Mouse (Mus musculus) CH12.LX (cell line): ENCODE results near the gene Tmem150c. TPM values are rescaled to one million over a fixed set of nuclear protein-coding genes. Genes with fewer than 3 reads are reported as not detected.

Experiments used
- DNase-seq: peaks from one replicate; pipeline ENCODE4 v3.0.0-alpha.2; 2013; ENCODE audit errors: extremely low read depth
- H3K27ac ChIP-seq: 2 replicates; pipeline ENCODE4 v1.5.1; 2012; ENCODE audit warnings: low read depth, mild to moderate bottlenecking, control low read depth, moderate library complexity; ENCODE audit not compliant: insufficient read depth
- H3K27me3 ChIP-seq: replicated peaks from 2 replicates; pipeline ENCODE3; 2012; ENCODE audit warnings: inconsistent platforms
- H3K36me3 ChIP-seq, 2 experiments: replicated peaks in 1 of 2; 2 replicates each; pipeline versions ENCODE3 to v1.6.1; 2012; ENCODE audit warnings: inconsistent platforms in 1 of 2, low read length in 1 of 2, mild to moderate bottlenecking in 1 of 2, mixed read lengths in 1 of 2, moderate library complexity in 1 of 2; ENCODE audit not compliant: control insufficient read depth in 1 of 2, insufficient read depth in 1 of 2
- H3K4me1 ChIP-seq, 2 experiments: 2 replicates each; pipeline ENCODE4 v1.6.1; 2012; ENCODE audit warnings: inconsistent platforms in 1 of 2, moderate library complexity in 1 of 2; ENCODE audit not compliant: insufficient read depth in 2 of 2, control insufficient read depth in 1 of 2
- H3K4me2 ChIP-seq: 2 replicates; pipeline ENCODE4 v1.6.1; 2012; ENCODE audit warnings: low read depth, mild to moderate bottlenecking, control low read depth; ENCODE audit not compliant: poor library complexity, insufficient read depth, severe bottlenecking
- H3K4me3 ChIP-seq, 3 experiments: fragments of 150-350 bp in 1 of 3; sonication (generic) in 1 of 3; replicated peaks in 1 of 3; 2 replicates each; pipeline versions ENCODE3 to v1.5.1; 2011 to 2012; ENCODE audit warnings: low read depth in 2 of 3, low read length in 2 of 3, mild to moderate bottlenecking in 2 of 3, moderate library complexity in 2 of 3, control low read depth in 1 of 3, improper control_type of control experiment in 1 of 3, inconsistent platforms in 1 of 3, mixed read lengths in 1 of 3; ENCODE audit not compliant: poor library complexity in 1 of 3
- H3K79me2 ChIP-seq: replicated peaks from 2 replicates; pipeline ENCODE4 v1.6.1; 2012; ENCODE audit warnings: mild to moderate bottlenecking, moderate library complexity; ENCODE audit not compliant: control insufficient read depth, poor library complexity, insufficient read depth, severe bottlenecking; ENCODE audit errors: extremely low read depth
- H3K9ac ChIP-seq: 2 replicates; pipeline ENCODE4 v1.6.1; 2012; ENCODE audit warnings: low read depth, mild to moderate bottlenecking, control low read depth, moderate library complexity; ENCODE audit not compliant: insufficient read depth
- H3K9me3 ChIP-seq: replicated peaks from 2 replicates; pipeline ENCODE3; 2012; ENCODE audit warnings: low read length, inconsistent platforms, mixed read lengths
- BHLHE40 ChIP-seq: IDR thresholded peaks from 2 replicates; pipeline ENCODE4 v1.6.1; 2011; ENCODE audit warnings: mild to moderate bottlenecking, low read depth, low read length, improper control_type of control experiment
- CHD1 ChIP-seq: IDR thresholded peaks from 2 replicates; pipeline ENCODE4 v1.6.1; 2012; ENCODE audit warnings: low read depth, low read length, improper control_type of control experiment, inconsistent platforms
- EP300 ChIP-seq: IDR thresholded peaks from 2 replicates; pipeline ENCODE4 v1.6.1; 2011; ENCODE audit warnings: low read length, improper control_type of control experiment
- GABPA ChIP-seq: IDR thresholded peaks from 2 replicates; pipeline ENCODE4 v1.6.1; 2012; ENCODE audit warnings: low read depth, low read length, improper control_type of control experiment, inconsistent platforms; ENCODE audit not compliant: insufficient replicate concordance
- HCFC1 ChIP-seq: IDR thresholded peaks from 2 replicates; pipeline ENCODE4 v1.6.1; 2012; ENCODE audit warnings: low read depth, mild to moderate bottlenecking, inconsistent platforms, low read length, improper control_type of control experiment
- IRF4 ChIP-seq: IDR thresholded peaks from 2 replicates; pipeline ENCODE4 v1.6.1; 2014; ENCODE audit warnings: low read depth, mild to moderate bottlenecking, inconsistent platforms, low read length, improper control_type of control experiment
- JUND ChIP-seq: conservative IDR thresholded peaks from 2 replicates; pipeline ENCODE4 v1.6.1; 2011; ENCODE audit warnings: low read depth, low read length, improper control_type of control experiment
- KAT2A ChIP-seq: IDR thresholded peaks from 2 replicates; pipeline ENCODE4 v1.6.1; 2012; ENCODE audit warnings: low read length, improper control_type of control experiment, inconsistent platforms; ENCODE audit not compliant: insufficient replicate concordance
- MAZ ChIP-seq: IDR thresholded peaks from 2 replicates; pipeline ENCODE4 v1.6.1; 2012; ENCODE audit warnings: low read depth, mild to moderate bottlenecking, inconsistent platforms, low read length, improper control_type of control experiment, moderate library complexity
- NELFE ChIP-seq: IDR thresholded peaks from 2 replicates; pipeline ENCODE4 v1.6.1; 2011; ENCODE audit warnings: low read depth, low read length, improper control_type of control experiment
- NRF1 ChIP-seq: IDR thresholded peaks from 2 replicates; pipeline ENCODE4 v1.6.1; 2014; ENCODE audit warnings: low read depth, mild to moderate bottlenecking, inconsistent platforms, low read length, improper control_type of control experiment, moderate library complexity
- POLR2A ChIP-seq: IDR thresholded peaks from 2 replicates; pipeline ENCODE4 v1.6.1; 2011; ENCODE audit warnings: low read depth, mild to moderate bottlenecking, improper control_type of control experiment, low read length
- POLR2AphosphoS2 ChIP-seq: IDR thresholded peaks from 2 replicates; pipeline ENCODE4 v1.6.1; 2011; ENCODE audit warnings: low read depth, low read length, improper control_type of control experiment
- RAD21 ChIP-seq: IDR thresholded peaks from 2 replicates; pipeline ENCODE4 v1.6.1; 2011; ENCODE audit warnings: low read depth, mild to moderate bottlenecking, low read length, improper control_type of control experiment, moderate library complexity
- RCOR1 ChIP-seq: conservative IDR thresholded peaks from 2 replicates; pipeline ENCODE4 v1.6.1; 2012; ENCODE audit warnings: low read depth, mild to moderate bottlenecking, inconsistent platforms, low read length, improper control_type of control experiment
- TBP ChIP-seq: conservative IDR thresholded peaks from 2 replicates; pipeline ENCODE4 v1.6.1; 2011; ENCODE audit warnings: low read depth, low read length, improper control_type of control experiment
- UBTF ChIP-seq: IDR thresholded peaks from 2 replicates; pipeline ENCODE4 v1.6.1; 2012; ENCODE audit warnings: low read depth, mild to moderate bottlenecking, inconsistent platforms, low read length, improper control_type of control experiment, moderate library complexity
- USF1 ChIP-seq: IDR thresholded peaks from 2 replicates; pipeline ENCODE4 v1.6.1; 2014; ENCODE audit warnings: low read depth, mild to moderate bottlenecking, inconsistent platforms, low read length, improper control_type of control experiment
- ZKSCAN1 ChIP-seq: IDR thresholded peaks from 2 replicates; pipeline ENCODE4 v1.6.1; 2012; ENCODE audit warnings: low read depth, inconsistent platforms, low read length, improper control_type of control experiment, borderline replicate concordance
- ZMIZ1 ChIP-seq: IDR thresholded peaks from 2 replicates; pipeline ENCODE4 v1.6.1; 2012; ENCODE audit warnings: low read depth, mild to moderate bottlenecking, inconsistent platforms, low read length, improper control_type of control experiment
- dilution Hi-C: fragments of 300-500 bp; cut with MboI; formaldehyde crosslinking; loops from 2 replicates; pipeline ENCODE4 v1.14.3; 2020; ENCODE audit warnings: low sequenced_read_pairs; ENCODE audit not compliant: extremely low pct_unique_long_range_greater_than_20kb, extremely low pct_ligation_motif_present
- in situ Hi-C: fragments of 300-500 bp; cut with MboI; formaldehyde crosslinking; loops from 3 replicates; pipeline ENCODE4 v1.14.3; 2019; ENCODE audit warnings: low sequenced_read_pairs, low pct_ligation_motif_present, low pct_unique_long_range_greater_than_20kb, mixed read lengths
- polyA plus RNA-seq: library from polyadenylated mRNA; unstranded; fragments of >175 nt; gene quantifications from 2 replicates; pipeline ENCODE4 v1.2.1, GENCODE M21; 2012; ENCODE audit warnings: low read depth; ENCODE audit not compliant: insufficient read length
- total RNA-seq, 2 experiments: library from RNA; depleted of rRNA; stranded (reverse); fragments of 300-350 nt in 1 of 2; fragments of >200 nt in 1 of 2; gene quantifications; 2 replicates each; pipeline ENCODE4 v1.2.3; 2012 to 2014

Gene Tmem150c
- total and polyA plus RNA-seq, 3 experiments = not detected

DNA sequence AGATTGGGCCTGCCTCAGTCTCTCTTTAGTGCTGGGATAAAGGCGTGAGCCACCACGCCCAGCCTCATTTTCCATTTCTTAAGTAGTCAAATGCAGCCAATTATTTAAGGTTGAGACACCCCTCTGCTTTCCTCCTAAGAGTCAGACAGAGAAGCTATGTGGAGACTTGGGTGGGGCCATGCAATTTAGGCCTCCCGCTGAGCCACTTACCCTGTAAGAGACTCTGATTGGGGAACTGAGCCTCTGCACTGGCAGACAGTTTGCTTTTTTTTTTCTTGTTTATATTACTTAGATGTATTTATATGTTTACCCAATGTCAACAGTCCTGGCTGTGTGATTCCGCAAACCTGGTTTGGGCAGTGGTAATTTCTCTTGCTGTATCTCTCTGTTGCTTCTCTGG, 115.6 kb downstream of the Tmem150c start:
- dilution Hi-C loops = no loop called here
- Histone ChIP-seq H3K27me3 (no peaks in the 10 kb centered on the region), H3K4me2 (0 out of 2 replicates have a peak overlapping the region, but pooled peaks have one; percentile 7), H3K79me2 (peaks cover 57% of the 10 kb centered on the region), H3K9me3 (no peaks in the 10 kb centered on the region), H3K36me3 (peaks cover 0 to 61% of the 10 kb centered on the region in 2 experiments), H3K27ac (no peak overlapping the region), H3K9ac (no peak overlapping the region), H3K4me1 (peaks cover 0 to 41% of the 10 kb centered on the region in 2 experiments; a peak in 2 of 4 replicates), H3K4me3 (no peak overlapping the region)
- in situ Hi-C loops = no loop called here
- no peak for DNase-seq
- TF ChIP-seq POLR2AphosphoS2 (no peak), GABPA (no peak), UBTF (no peak), RCOR1 (no peak), ZKSCAN1 (no peak), NELFE (no peak), IRF4 (no peak), RAD21 (no peak), NRF1 (no peak), MAZ (no peak), EP300 (no peak), POLR2A (no peak), ZMIZ1 (no peak), CHD1 (no peak), TBP (no peak), JUND (no peak), HCFC1 (no peak), BHLHE40 (no peak)

DNA sequence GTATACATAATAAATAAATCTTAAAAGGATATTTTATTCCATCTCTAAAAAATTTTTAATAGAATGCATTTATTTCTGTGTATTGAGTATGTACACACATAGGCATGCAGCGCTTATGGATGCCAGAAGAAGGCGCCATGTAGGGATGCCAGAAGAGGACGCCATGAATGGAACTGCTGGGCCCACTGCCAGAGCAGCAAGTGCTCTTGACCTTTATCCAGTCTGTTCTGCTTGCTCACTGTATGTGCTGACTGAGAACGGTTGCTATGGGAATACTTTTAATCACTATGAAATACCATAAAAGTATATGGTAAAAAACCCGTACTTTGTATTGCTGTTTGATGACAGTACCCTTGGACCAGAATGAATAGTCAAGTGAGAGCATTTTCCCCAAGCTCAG, 116.2 kb downstream of the Tmem150c start:
- H3K4me1 ChIP-seq = peaks cover 0 to 41% of the 10 kb centered on the region in 2 experiments; a peak in 2 of 4 replicates
- H3K79me2 ChIP-seq = peaks cover 58% of the 10 kb centered on the region
- no peaks in the 10 kb centered on the region for H3K27me3 ChIP-seq
- peaks cover 0 to 54% of the 10 kb centered on the region in 2 experiments for H3K36me3 ChIP-seq
- H3K9ac ChIP-seq = no peak overlapping the region
- no peak overlapping the region for H3K4me3 ChIP-seq
- H3K9me3 ChIP-seq = no peaks in the 10 kb centered on the region
- no peak for DNase-seq
- dilution Hi-C loops = no loop called here
- TF ChIP-seq KAT2A (no peak), USF1 (no peak), ZKSCAN1 (no peak)
- TF ChIP-seq, all 38 proteins: peak for 0
- Histone ChIP-seq H3K4me2 (0 out of 2 replicates have a peak overlapping the region, but pooled peaks have one; percentile 7), H3K27ac (no peak overlapping the region)
- in situ Hi-C loops = no loop called here
